Mouse (Mus musculus) embryonic fibroblast, embryonic 13.5 days (primary cell): Measurements from ENCODE around the gene Slc6a6.

Experiments used
- CTCF ChIP-seq: IDR thresholded peaks from 2 replicates; pipeline ENCODE4 v1.5.1; 2011; ENCODE audit warnings: mild to moderate bottlenecking, control low read depth, low read length, moderate library complexity, borderline replicate concordance; ENCODE audit not compliant: insufficient read depth
- POLR2A ChIP-seq: IDR thresholded peaks from 2 replicates; pipeline ENCODE4 v1.6.1; 2011; ENCODE audit warnings: low read depth, mild to moderate bottlenecking, control low read depth, low read length, moderate library complexity

DNA sequence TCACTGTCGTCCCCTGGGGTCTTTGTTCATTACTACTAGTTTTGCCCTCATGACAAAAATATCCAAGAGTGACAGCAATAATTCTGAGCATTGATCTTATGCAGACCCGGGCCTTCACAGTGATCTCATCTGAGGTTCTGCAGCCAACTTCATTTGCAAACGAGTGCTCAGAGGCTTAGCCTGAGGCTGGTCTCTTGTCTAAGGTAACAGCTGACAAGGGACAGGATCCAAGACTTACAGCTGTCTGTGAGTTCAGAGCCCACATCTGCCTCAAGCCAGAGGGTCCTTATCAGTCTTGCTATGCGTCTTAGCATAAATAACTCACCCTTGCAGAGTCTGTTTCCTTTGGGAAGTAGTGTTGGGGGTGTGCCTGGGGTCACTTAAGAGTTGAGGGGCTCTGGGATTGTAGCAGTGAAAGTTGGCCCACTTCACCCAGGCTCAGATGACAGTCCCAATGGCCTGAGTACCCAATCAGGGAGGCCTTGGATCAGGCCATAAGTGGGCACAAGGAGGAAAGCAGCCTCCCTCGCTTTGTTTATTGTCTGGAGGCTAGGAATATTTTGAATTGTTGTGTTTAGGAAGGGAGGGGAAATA is 9.0 kb upstream of the Slc6a6 start:
- TF ChIP-seq CTCF (no peak), POLR2A (no peak)
